In the genomic region with DNA sequence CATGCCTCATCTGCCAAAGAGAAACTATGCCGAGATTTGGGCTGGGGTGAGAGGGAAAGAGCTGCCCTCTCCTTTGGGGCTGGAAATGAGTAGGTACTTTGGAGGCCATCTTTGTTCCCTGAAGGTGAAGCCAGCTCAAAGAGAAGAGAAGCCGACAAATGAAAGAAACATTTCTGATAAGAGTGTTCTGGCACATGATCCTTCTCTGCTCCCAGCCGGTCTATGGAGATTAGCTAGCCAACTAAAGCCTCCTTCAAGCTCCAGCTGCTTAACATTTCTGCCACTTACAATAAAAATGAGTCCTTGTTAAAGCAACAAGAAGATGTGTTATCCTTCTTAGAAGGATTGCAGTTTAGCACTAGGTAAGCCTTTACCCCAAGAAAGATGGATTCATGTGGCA, we compare ENCODE assay signal across 25 mouse cellular contexts.
"Had no signal": no experiment of that assay in that cellular context is flagged by ENCODE, and none has a peak within 500 bp of the region (broad histone marks: within the 10 kb centered on the region; RNA-seq: fewer than 3 reads in every experiment).

No protein-coding gene starts in this region.

- H3K9me3 ChIP-seq: heart, embryonic 10.5 days; heart, embryonic 12.5 days; hindbrain, embryonic 10.5 days; hindbrain, embryonic 12.5 days; intestine, embryonic 15.5 days; limb, embryonic 13.5 days; limb, embryonic 15.5 days had no signal

- H3K27me3 ChIP-seq: heart, embryonic 12.5 days; hindbrain, embryonic 12.5 days; intestine, embryonic 15.5 days; limb, embryonic 15.5 days had no signal

- H3K4me1 ChIP-seq: heart, embryonic 10.5 days; hindbrain, embryonic 10.5 days; intestine, embryonic 15.5 days; limb, embryonic 15.5 days had no signal

- H3K4me2 ChIP-seq: heart, embryonic 12.5 days; hindbrain, embryonic 12.5 days; hindbrain, embryonic 14.5 days; intestine, embryonic 15.5 days; limb, embryonic 13.5 days; limb, embryonic 15.5 days had no signal

- DNase-seq: gastrocnemius, adult 2 months; gastrocnemius, postnatal 10 days; gastrocnemius, postnatal 25 days; heart, adult 18-20 months; heart, postnatal 10 days; heart, postnatal 4 days; kidney, adult 18-20 months; kidney, adult 8-10 months; kidney, postnatal 10 days; kidney, postnatal 25 days; kidney, postnatal 4 days; left cerebral cortex, postnatal 4 days had no signal

- H3K9ac ChIP-seq: heart, embryonic 12.5 days; hindbrain, embryonic 12.5 days; hindbrain, embryonic 14.5 days; intestine, embryonic 15.5 days; limb, embryonic 13.5 days; limb, embryonic 15.5 days had no signal

- H3K36me3 ChIP-seq: heart, embryonic 10.5 days; heart, embryonic 12.5 days; hindbrain, embryonic 10.5 days; hindbrain, embryonic 12.5 days; intestine, embryonic 15.5 days; limb, embryonic 13.5 days; limb, embryonic 15.5 days had no signal

- ATAC-seq: hindbrain, embryonic 16.5 days; inflammation-experienced regulatory T-cells, adult 6 months; intestine, embryonic 15.5 days; intestine, postnatal 0 days had no signal

- H3K4me3 ChIP-seq: gastrocnemius, adult 2 months; heart, embryonic 10.5 days; heart, embryonic 12.5 days; hindbrain, embryonic 10.5 days; hindbrain, embryonic 12.5 days; intestine, embryonic 15.5 days; layer of hippocampus, adult 2 months; left cerebral cortex, adult 2 months; limb, embryonic 13.5 days; limb, embryonic 15.5 days had no signal

- H3K27ac ChIP-seq: gastrocnemius, adult 2 months; heart, embryonic 10.5 days; hindbrain, embryonic 10.5 days; hindbrain, embryonic 12.5 days; hindbrain, embryonic 14.5 days; intestine, embryonic 15.5 days; layer of hippocampus, adult 2 months; left cerebral cortex, adult 2 months; limb, embryonic 13.5 days; limb, embryonic 15.5 days had no signal
